Comparison of ENCODE assay signal across 10 mouse cellular contexts in the genomic region with DNA sequence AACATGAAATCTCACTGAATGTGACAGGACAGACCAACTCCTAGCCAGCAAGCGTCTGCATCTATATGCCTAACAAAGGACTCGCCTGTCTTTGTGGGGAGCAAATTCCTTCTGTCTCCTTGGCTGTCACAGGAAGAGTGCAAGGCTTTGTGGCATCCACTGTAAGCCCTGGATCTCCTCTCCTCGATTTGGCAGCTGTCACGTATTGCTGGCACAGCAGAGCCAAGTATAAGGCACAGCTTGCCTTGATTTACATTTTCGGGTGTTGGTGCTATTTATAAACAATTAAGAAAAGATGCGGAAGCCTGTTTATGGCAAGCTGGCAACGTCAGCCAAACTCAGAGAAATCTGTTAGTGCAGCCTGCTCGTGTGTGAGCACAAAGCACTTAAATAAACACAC. TPM values are rescaled to one million over a fixed set of nuclear protein-coding genes. Genes with fewer than 3 reads are reported as not detected.
DNase-seq lines count a peak whose midpoint lies in the region; ATAC-seq and TF ChIP-seq lines count a peak whose summit lies in the region.
"Had no signal": no experiment of that assay in that cellular context is flagged by ENCODE, and none has a peak within 500 bp of the region (broad histone marks: within the 10 kb centered on the region; RNA-seq: fewer than 3 reads in every experiment).

No protein-coding gene starts in this region.

- H3K27me3 ChIP-seq in forebrain, embryonic 12.5 days, result no peaks in the 10 kb centered on the region
- no peaks in the 10 kb centered on the region for H3K27me3 ChIP-seq in kidney, adult 2 months (replicated peaks; ENCODE audit: control insufficient read depth, insufficient read depth, low read length)
- H3K27me3 ChIP-seq: Patski had no signal

- H3K9ac ChIP-seq in forebrain, embryonic 12.5 days, result 0 out of 2 replicates have a peak overlapping the region, but pooled peaks have one; percentile 12

- TF ChIP-seq CTCF in kidney, adult 2 months (conservative IDR thresholded peaks at IDR 0.05; ENCODE audit: insufficient read depth, insufficient read length, low read depth, low read length), result no peak

- no peak overlapping the region for H3K4me3 ChIP-seq in forebrain, embryonic 12.5 days (replicated peaks)
- H3K4me3 ChIP-seq in kidney, adult 2 months (ENCODE audit: insufficient read depth, low read depth, low read length), result no peak overlapping the region
- H3K4me3 ChIP-seq: megakaryocyte, embryonic 14.5 days had no signal

- peaks cover 82% of the 10 kb centered on the region for H3K4me1 ChIP-seq in forebrain, embryonic 12.5 days
- peaks cover 16% of the 10 kb centered on the region for H3K4me1 ChIP-seq in kidney, adult 2 months (ENCODE audit: control insufficient read depth, insufficient read depth, low read length)
- H3K4me1 ChIP-seq: megakaryocyte, embryonic 14.5 days had no signal

- no peak; the same call in 1 of the 2 replicates for ATAC-seq in forebrain, embryonic 12.5 days (ENCODE audit: low FRiP score)
- ATAC-seq: Patski had no signal

- H3K36me3 ChIP-seq in forebrain, embryonic 12.5 days (replicated peaks), result no peaks in the 10 kb centered on the region
- H3K36me3 ChIP-seq in kidney, adult 2 months (ENCODE audit: control insufficient read depth, insufficient read depth, low read length), result no peaks in the 10 kb centered on the region

- peak overlapping the region; percentile 86 for H3K27ac ChIP-seq in forebrain, embryonic 12.5 days
- no peak overlapping the region for H3K27ac ChIP-seq in kidney, adult 2 months (ENCODE audit: insufficient read depth, low read depth, low read length)

- 31% methylated on average over 8 of the region's 8 CpGs for WGBS in forebrain, embryonic 12.5 days
- WGBS in kidney, adult 2 months, result 53% methylated on average over 8 of the region's 8 CpGs

- H3K4me2 ChIP-seq in forebrain, embryonic 12.5 days, result no peak overlapping the region

- TF ChIP-seq POLR2A in kidney, adult 2 months (IDR thresholded peaks at IDR 0.05; ENCODE audit: low read depth, low read length), result no peak

- no peaks in the 10 kb centered on the region for H3K9me3 ChIP-seq in forebrain, embryonic 12.5 days
- H3K9me3 ChIP-seq: megakaryocyte, embryonic 14.5 days had no signal

- peak; percentile 57 for DNase-seq in layer of hippocampus, adult 11-12 months (ENCODE audit: low spot score)
- no peak for DNase-seq in layer of hippocampus, postnatal 25 days (ENCODE audit: extremely low spot score in 1 of 2, low spot score in 1 of 2)
- peak; percentile 46 for DNase-seq in layer of hippocampus, adult 9-10 months (ENCODE audit: low spot score)
- peak; percentile 30 for DNase-seq in right cerebral cortex, postnatal 25 days
- DNase-seq in adrenal gland, adult 18-20 months (ENCODE audit: low spot score in 2 of 2), result no peak
- DNase-seq in kidney, adult 2 months, result no peak
- DNase-seq in urinary bladder, postnatal 25 days (ENCODE audit: low spot score), result no peak

RNA-seq across cellular contexts. Expression of a gene that starts 25.3 kb away (rescaled TPM):
- 10 to 100 TPM; 24.4 to 39.0 TPM for total RNA-seq in layer of hippocampus, postnatal 25 days (2021)
- polyA plus RNA-seq in forebrain, embryonic 12.5 days (2016; fragmentation: Nextera tagmentation; extraction: Ambion mirVana), result 40.7 and 48.3 TPM in 2 replicates
- total RNA-seq in adrenal gland, adult 18-20 months (2021), result 10 to 100 TPM; 15.3 to 33.0 TPM
- 17.2 and 19.7 TPM in 2 replicates for polyA plus RNA-seq in kidney, adult 2 months (2012; rRNA removed)

Comparison
In these comparisons a context has a peak if more than half of its experiments do, and no peak if none do; other contexts are left out.
1. DNase-seq: peak in layer of hippocampus, adult 11-12 months (single experiment), layer of hippocampus, adult 9-10 months (single experiment) and right cerebral cortex, postnatal 25 days (single experiment); none in layer of hippocampus, postnatal 25 days (0 of 2), adrenal gland, adult 18-20 months (0 of 2), kidney, adult 2 months (single experiment) and urinary bladder, postnatal 25 days (single experiment).